Mouse (Mus musculus) embryo, embryonic 11.5 days (tissue): Measurements from ENCODE around the gene Agbl2.

ENCODE experiments used
- DNase-seq: peaks from one replicate; pipeline ENCODE4 v3.0.0-alpha.2; 2012; ENCODE audit warnings: low read depth, low spot score

Agbl2 gene

GRCm38 (mm10) chr2:90782458-90782857, at the start of gene Agbl2:
Gene Agbl2 (plus strand): TSS chr2:90782727.
- DNase-seq = no peak

GRCm38 (mm10) chr2:90735326-90735725, 47.2 kb upstream of the Agbl2 start:
- DNase-seq = no peak

GRCm38 (mm10) chr2:90738801-90739200, 43.7 kb upstream of the Agbl2 start:
- DNase-seq = no peak

GRCm38 (mm10) chr2:90739327-90739726, 43.2 kb upstream of the Agbl2 start:
- no peak for DNase-seq

GRCm38 (mm10) chr2:90739921-90740320, 42.6 kb upstream of the Agbl2 start:
- DNase-seq = no peak

- no peak for DNase-seq
Measured at GRCm38 (mm10) chr2:90744285-90745052, 38.1 kb upstream of the Agbl2 start.

- peak; percentile 97 for DNase-seq
Measured at GRCm38 (mm10) chr2:90745053-90745678, 37.4 kb upstream of the Agbl2 start, which contains the start of gene Fnbp4. Gene Fnbp4 (plus strand): TSS chr2:90745370.

- peak; percentile 38 for DNase-seq
Measured at GRCm38 (mm10) chr2:90745740-90746537, 36.6 kb upstream of the Agbl2 start.

- no peak for DNase-seq
Measured at GRCm38 (mm10) chr2:90746538-90746865, 36.0 kb upstream of the Agbl2 start.

- no peak for DNase-seq
Measured at GRCm38 (mm10) chr2:90747131-90747530, 35.4 kb upstream of the Agbl2 start.

- no peak for DNase-seq
Measured at GRCm38 (mm10) chr2:90749676-90750459, 32.7 kb upstream of the Agbl2 start.

GRCm38 (mm10) chr2:90753565-90753964, 29.0 kb upstream of the Agbl2 start:
- no peak for DNase-seq

GRCm38 (mm10) chr2:90754188-90754587, 28.3 kb upstream of the Agbl2 start:
- DNase-seq = no peak

GRCm38 (mm10) chr2:90765123-90765522, 17.4 kb upstream of the Agbl2 start:
- no peak for DNase-seq

GRCm38 (mm10) chr2:90781323-90781722, 1.2 kb upstream of the Agbl2 start:
- no peak for DNase-seq

GRCm38 (mm10) chr2:90781938-90782337, 589 bp upstream of the Agbl2 start:
- no peak for DNase-seq

- DNase-seq = no peak
Measured at GRCm38 (mm10) chr2:90782901-90783486, 467 bp downstream of the Agbl2 start.

GRCm38 (mm10) chr2:90788126-90788525, 5.6 kb downstream of the Agbl2 start:
- no peak for DNase-seq

GRCm38 (mm10) chr2:90808241-90809126, 26.0 kb downstream of the Agbl2 start:
- DNase-seq = no peak

GRCm38 (mm10) chr2:90810751-90811150, 28.2 kb downstream of the Agbl2 start:
- no peak for DNase-seq
